ENCODE assay signal across 9 mouse cellular contexts in genomic region chrX:103822271-103822811, GRCm38 (mm10). TPM values are rescaled to one million over a fixed set of nuclear protein-coding genes. Genes with fewer than 3 reads are reported as not detected.
DNase-seq lines count a peak whose midpoint lies in the region; ATAC-seq and TF ChIP-seq lines count a peak whose summit lies in the region.
"Had no signal": no experiment of that assay in that cellular context is flagged by ENCODE, and none has a peak within 500 bp of the region (broad histone marks: within the 10 kb centered on the region; RNA-seq: fewer than 3 reads in every experiment).

No protein-coding gene starts in this region.

- DNase-seq in right cerebral cortex, postnatal 4 days: peak; percentile 18
- DNase-seq in right cerebral cortex, postnatal 14 days: no peak
- DNase-seq in cerebellum, postnatal 14 days: peak; percentile 16 to 26
- DNase-seq in heart, adult 8-10 months (ENCODE audit: low spot score): peak; percentile 28
- DNase-seq in kidney, adult 18-20 months: peak; percentile 63
- peak; percentile 53 for DNase-seq in lung, adult 2 months
- peak; percentile 46 for DNase-seq in retina, embryonic 14.5 days (ENCODE audit: low spot score)

- no peak for ATAC-seq in megakaryocyte progenitor cell, adult 5-6 weeks (replicated peaks; ENCODE audit: poor library complexity)

- H3K4me3 ChIP-seq in lung, adult 2 months (replicated peaks; ENCODE audit: extremely low read depth, low read depth, low read length): peak overlapping the region; percentile 58

- no peak for TF ChIP-seq CTCF in lung, adult 2 months (IDR thresholded peaks at IDR 0.05; ENCODE audit: insufficient read depth, low read length)

- 27% methylated on average over 20 of the region's 20 CpGs for WGBS in lung, adult 2 months

- no peaks in the 10 kb centered on the region; the same call in 1 of the 2 replicates for H3K4me1 ChIP-seq in lung, adult 2 months (ENCODE audit: control insufficient read depth, insufficient read depth, low read length)

- no peak for TF ChIP-seq POLR2A in lung, adult 2 months (IDR thresholded peaks at IDR 0.05; ENCODE audit: borderline replicate concordance, extremely low read depth, low read depth, low read length)

RNA-seq across cellular contexts. Expression of gene Slc16a2, which starts 0.6 kb away (rescaled TPM):
- 1 to 10 TPM; 6.1 to 7.3 (median 6.9) TPM for total RNA-seq in heart, adult 8-10 months (2022)
- polyA plus RNA-seq in lung, adult 2 months (2012; rRNA removed): 32.6 and 35.0 TPM in 2 replicates
- total RNA-seq in megakaryocyte progenitor cell, adult 5-6 weeks (2015): 0.20 TPM in 1 of 2 replicates, not detected in the other
- not detected in 2 replicates for total RNA-seq in megakaryocyte progenitor cell, adult 5-6 weeks (2017)
- polyA plus RNA-seq: macrophage had no signal

Comparison
In these comparisons a context has a peak if more than half of its experiments do, and no peak if none do; other contexts are left out.
1. RNA of gene Slc16a2, which starts 0.6 kb away (total RNA-seq): 6.1 to 7.3 TPM in heart, adult 8-10 months; 0.20 TPM in megakaryocyte progenitor cell, adult 5-6 weeks; every median in the first group is over 4 times any median in the second.